Mouse (Mus musculus): ENCODE measurements around the gene Sfrp2. TPM values are rescaled to one million over a fixed set of nuclear protein-coding genes. Genes with fewer than 3 reads are reported as not detected.
A peak's percentile ranks its signal among the peaks of the same experiment; 100 is the strongest.

The Sfrp2 gene
- polyA plus RNA-seq (2016; fragmentation: Nextera tagmentation; extraction: Ambion mirVana), result 63.6 and 92.5 TPM in 2 replicates

- Histone ChIP-seq H3K27ac (peak within 1 kb of the TSS; percentile 96), H3K27me3 (ENCODE audit: low read depth, poor library complexity, severe bottlenecking) (peaks cover 27% of the 10 kb centered on the region), H3K36me3 (peaks cover 22% of the 10 kb centered on the region), H3K4me1 (peaks cover 63% of the 10 kb centered on the region), H3K9me3 (replicated peaks) (no peaks in the 10 kb centered on the region), H3K4me3 (peak within 1 kb of the TSS; percentile 75)
- DNase-seq (ENCODE audit: low spot score), result peak; percentile 91
- under 1% methylated on average over 82 of the region's 82 CpGs for WGBS
Observed at GRCm38 (mm10) chr3:83765871-83766725, at the start of gene Sfrp2. TSS of gene Sfrp2 (plus strand) at chr3:83766321.

- DNase-seq (ENCODE audit: low spot score), result no peak
- Histone ChIP-seq H3K4me1 (peaks cover 22% of the 10 kb centered on the region), H3K9me3 (replicated peaks) (no peaks in the 10 kb centered on the region), H3K27ac (no peak overlapping the region; the same call in 1 of the 2 replicates), H3K4me3 (no peak overlapping the region), H3K36me3 (no peaks in the 10 kb centered on the region), H3K27me3 (ENCODE audit: low read depth, poor library complexity, severe bottlenecking) (no peaks in the 10 kb centered on the region)
- WGBS, result 58% methylated on average over 7 of the region's 7 CpGs
Observed at GRCm38 (mm10) chr3:83717643-83718231, 48.4 kb upstream of the Sfrp2 start.

GRCm38 (mm10) chr3:83718662-83719061, 47.5 kb upstream of the Sfrp2 start:
- Histone ChIP-seq H3K27me3 (ENCODE audit: low read depth, poor library complexity, severe bottlenecking) (no peaks in the 10 kb centered on the region), H3K4me1 (peaks cover 22% of the 10 kb centered on the region), H3K9me3 (replicated peaks) (no peaks in the 10 kb centered on the region), H3K4me3 (no peak overlapping the region), H3K36me3 (no peaks in the 10 kb centered on the region), H3K27ac (no peak overlapping the region)
- 81% methylated on average over 4 of the region's 4 CpGs for WGBS
- DNase-seq (ENCODE audit: low spot score), result no peak

- Histone ChIP-seq H3K36me3 (no peaks in the 10 kb centered on the region), H3K27me3 (ENCODE audit: low read depth, poor library complexity, severe bottlenecking) (no peaks in the 10 kb centered on the region), H3K27ac (no peak overlapping the region), H3K9me3 (replicated peaks) (no peaks in the 10 kb centered on the region), H3K4me1 (peaks cover 2% of the 10 kb centered on the region; the same call in 1 of the 2 replicates), H3K4me3 (no peak overlapping the region)
- 82% methylated on average over 3 of the region's 3 CpGs for WGBS
- no peak for DNase-seq (ENCODE audit: low spot score)
Observed at GRCm38 (mm10) chr3:83728223-83728622, 37.9 kb upstream of the Sfrp2 start.

GRCm38 (mm10) chr3:83728675-83729390, 37.3 kb upstream of the Sfrp2 start:
- no peaks in the 10 kb centered on the region for H3K27me3 ChIP-seq (ENCODE audit: low read depth, poor library complexity, severe bottlenecking)
- 82% methylated on average over 9 of the region's 9 CpGs for WGBS
- peaks cover 4% of the 10 kb centered on the region; the same call in 1 of the 2 replicates for H3K4me1 ChIP-seq
- H3K4me3 ChIP-seq, result no peak overlapping the region
- DNase-seq (ENCODE audit: low spot score), result no peak
- no peaks in the 10 kb centered on the region for H3K9me3 ChIP-seq (replicated peaks)
- no peak overlapping the region for H3K27ac ChIP-seq
- H3K36me3 ChIP-seq, result no peaks in the 10 kb centered on the region

- H3K9me3 ChIP-seq (replicated peaks), result no peaks in the 10 kb centered on the region
- H3K4me1 ChIP-seq, result peaks cover 4% of the 10 kb centered on the region; the same call in 1 of the 2 replicates
- 91% methylated on average over 8 of the region's 8 CpGs for WGBS
- no peak for DNase-seq (ENCODE audit: low spot score)
- no peaks in the 10 kb centered on the region for H3K27me3 ChIP-seq (ENCODE audit: low read depth, poor library complexity, severe bottlenecking)
- H3K36me3 ChIP-seq, result no peaks in the 10 kb centered on the region
- no peak overlapping the region for H3K4me3 ChIP-seq
- H3K27ac ChIP-seq, result no peak overlapping the region
Observed at GRCm38 (mm10) chr3:83733985-83734384, 32.1 kb upstream of the Sfrp2 start.

GRCm38 (mm10) chr3:83736980-83737379, 29.1 kb upstream of the Sfrp2 start:
- no peak for DNase-seq (ENCODE audit: low spot score)
- H3K27me3 ChIP-seq (ENCODE audit: low read depth, poor library complexity, severe bottlenecking), result no peaks in the 10 kb centered on the region
- H3K4me3 ChIP-seq, result no peak overlapping the region
- no peaks in the 10 kb centered on the region for H3K36me3 ChIP-seq
- no peaks in the 10 kb centered on the region for H3K9me3 ChIP-seq (replicated peaks)
- 83% methylated on average over 4 of the region's 4 CpGs for WGBS
- H3K4me1 ChIP-seq, result peaks cover 2% of the 10 kb centered on the region; the same call in 1 of the 2 replicates
- H3K27ac ChIP-seq, result no peak overlapping the region

- WGBS, result 70% methylated on average over 2 of the region's 2 CpGs
- no peak for DNase-seq (ENCODE audit: low spot score)
- H3K4me1 ChIP-seq, result no peaks in the 10 kb centered on the region
Observed at GRCm38 (mm10) chr3:83740246-83740645, 25.9 kb upstream of the Sfrp2 start.

GRCm38 (mm10) chr3:83747276-83747675, 18.8 kb upstream of the Sfrp2 start:
- 87% methylated on average over 4 of the region's 4 CpGs for WGBS
- DNase-seq (ENCODE audit: low spot score), result no peak
- Histone ChIP-seq H3K4me1 (no peaks in the 10 kb centered on the region; the same call in 1 of the 2 replicates), H3K9me3 (replicated peaks) (no peaks in the 10 kb centered on the region), H3K4me3 (no peak overlapping the region), H3K27ac (no peak overlapping the region), H3K36me3 (no peaks in the 10 kb centered on the region), H3K27me3 (ENCODE audit: low read depth, poor library complexity, severe bottlenecking) (no peaks in the 10 kb centered on the region)

More at GRCm38 (mm10) chr3:83740246-83740645, 25.9 kb upstream of the Sfrp2 start:
- H3K36me3 ChIP-seq, result no peaks in the 10 kb centered on the region
- H3K27me3 ChIP-seq (ENCODE audit: low read depth, poor library complexity, severe bottlenecking), result no peaks in the 10 kb centered on the region
- H3K4me3 ChIP-seq, result no peak overlapping the region
- H3K27ac ChIP-seq, result no peak overlapping the region
- H3K9me3 ChIP-seq (replicated peaks), result no peaks in the 10 kb centered on the region

- 88% methylated on average over 5 of the region's 5 CpGs for WGBS
- no peaks in the 10 kb centered on the region for H3K9me3 ChIP-seq (replicated peaks)
- no peak for DNase-seq (ENCODE audit: low spot score)
Observed at GRCm38 (mm10) chr3:83747895-83748294, 18.2 kb upstream of the Sfrp2 start.

GRCm38 (mm10) chr3:83751625-83752024, 14.5 kb upstream of the Sfrp2 start:
- 55% methylated on average over 2 of the region's 2 CpGs for WGBS
- no peaks in the 10 kb centered on the region for H3K27me3 ChIP-seq (ENCODE audit: low read depth, poor library complexity, severe bottlenecking)
- H3K4me3 ChIP-seq, result no peak overlapping the region
- H3K9me3 ChIP-seq (replicated peaks), result no peaks in the 10 kb centered on the region
- H3K27ac ChIP-seq, result no peak overlapping the region
- no peak for DNase-seq (ENCODE audit: low spot score)
- H3K4me1 ChIP-seq, result peaks cover 15% of the 10 kb centered on the region
- H3K36me3 ChIP-seq, result no peaks in the 10 kb centered on the region

More at GRCm38 (mm10) chr3:83747895-83748294, 18.2 kb upstream of the Sfrp2 start:
- Histone ChIP-seq H3K4me3 (no peak overlapping the region), H3K36me3 (no peaks in the 10 kb centered on the region), H3K27me3 (ENCODE audit: low read depth, poor library complexity, severe bottlenecking) (no peaks in the 10 kb centered on the region), H3K27ac (no peak overlapping the region), H3K4me1 (no peaks in the 10 kb centered on the region; the same call in 1 of the 2 replicates)

GRCm38 (mm10) chr3:83752196-83752595, 13.9 kb upstream of the Sfrp2 start:
- no peak overlapping the region for H3K27ac ChIP-seq
- H3K4me1 ChIP-seq, result peaks cover 15% of the 10 kb centered on the region
- H3K36me3 ChIP-seq, result no peaks in the 10 kb centered on the region
- no peak overlapping the region for H3K4me3 ChIP-seq
- H3K9me3 ChIP-seq (replicated peaks), result no peaks in the 10 kb centered on the region
- WGBS, result 95% methylated on average over 5 of the region's 5 CpGs
- no peaks in the 10 kb centered on the region for H3K27me3 ChIP-seq (ENCODE audit: low read depth, poor library complexity, severe bottlenecking)
- no peak for DNase-seq (ENCODE audit: low spot score)
